Mouse (Mus musculus) myocyte (in vitro differentiated cells): ENCODE measurements around the gene Rubcn. TPM values are rescaled to one million over a fixed set of nuclear protein-coding genes. Genes with fewer than 3 reads are reported as not detected.

Source experiments
- H3K27me3 ChIP-seq: one replicate; pipeline ENCODE4 v1.6.1; 2011; ENCODE audit not compliant: control insufficient read depth, insufficient read depth, insufficient read length
- H3K36me3 ChIP-seq: one replicate; pipeline ENCODE4 v1.6.1; 2011; ENCODE audit not compliant: control insufficient read depth, insufficient read depth
- H3K4me2 ChIP-seq: one replicate; pipeline ENCODE4 v1.6.1; 2011; ENCODE audit warnings: low read depth, control low read depth
- H3K4me3 ChIP-seq: one replicate; pipeline ENCODE4 v1.5.1; 2011; ENCODE audit warnings: mild to moderate bottlenecking, control low read depth, moderate library complexity
- H3K79me2 ChIP-seq: one replicate; pipeline ENCODE4 v1.6.1; 2011; ENCODE audit not compliant: control insufficient read depth, insufficient read depth
- H3ac ChIP-seq: one replicate; pipeline ENCODE4 v1.6.1; 2011; ENCODE audit not compliant: control insufficient read depth, insufficient read length
- CEBPB ChIP-seq: IDR thresholded peaks from 2 replicates; pipeline ENCODE4 v1.6.1; 2011; ENCODE audit warnings: mild to moderate bottlenecking, moderate library complexity; ENCODE audit not compliant: poor library complexity, insufficient read depth, severe bottlenecking
- E2F4 ChIP-seq: IDR thresholded peaks from one replicate; pipeline ENCODE4 v1.6.1; 2011; ENCODE audit warnings: mild to moderate bottlenecking, control low read depth, moderate library complexity; ENCODE audit not compliant: insufficient read depth
- MAX ChIP-seq: IDR thresholded peaks from one replicate; pipeline ENCODE4 v1.6.1; 2011; ENCODE audit warnings: low read depth, mild to moderate bottlenecking, control low read depth
- MYOD1 ChIP-seq, 3 experiments: IDR thresholded peaks; one replicate each; pipeline ENCODE4 v1.6.1; 2011; ENCODE audit warnings: control low read depth in 2 of 3, low read depth in 2 of 3, mild to moderate bottlenecking in 2 of 3, moderate library complexity in 1 of 3; ENCODE audit not compliant: insufficient read length in 2 of 3, control insufficient read depth in 1 of 3
- MYOG ChIP-seq, 3 experiments: IDR thresholded peaks; one replicate each; pipeline ENCODE4 v1.6.1; 2011; ENCODE audit warnings: control low read depth in 2 of 3, low read depth in 2 of 3, mild to moderate bottlenecking in 2 of 3; ENCODE audit not compliant: insufficient read length in 2 of 3, control insufficient read depth in 1 of 3, insufficient read depth in 1 of 3
- POLR2A ChIP-seq: IDR thresholded peaks from one replicate; pipeline ENCODE4 v1.6.1; 2011; ENCODE audit warnings: low read depth, mild to moderate bottlenecking, control low read depth, moderate library complexity; ENCODE audit not compliant: insufficient read length
- POLR2AphosphoS2 ChIP-seq: IDR thresholded peaks from one replicate; pipeline ENCODE4 v1.6.1; 2011; ENCODE audit warnings: low read depth, control low read depth; ENCODE audit not compliant: insufficient read length
- REST ChIP-seq: IDR thresholded peaks from one replicate; pipeline ENCODE4 v1.6.1; 2011; ENCODE audit warnings: mild to moderate bottlenecking, control low read depth, moderate library complexity; ENCODE audit not compliant: insufficient read depth, insufficient read length
- SRF ChIP-seq: IDR thresholded peaks from one replicate; pipeline ENCODE4 v1.6.1; 2011; ENCODE audit warnings: low read depth; ENCODE audit not compliant: control insufficient read depth, insufficient read length
- TCF12 ChIP-seq: IDR thresholded peaks from one replicate; pipeline ENCODE4 v1.6.1; 2011; ENCODE audit warnings: mild to moderate bottlenecking, control low read depth; ENCODE audit not compliant: poor library complexity, insufficient read depth, severe bottlenecking
- TCF3 ChIP-seq: IDR thresholded peaks from one replicate; pipeline ENCODE4 v1.6.1; 2011; ENCODE audit warnings: low read depth, control low read depth; ENCODE audit not compliant: insufficient read length
- USF1 ChIP-seq: IDR thresholded peaks from one replicate; pipeline ENCODE4 v1.6.1; 2011; ENCODE audit warnings: low read depth, mild to moderate bottlenecking, control low read depth, moderate library complexity
- polyA plus RNA-seq: library from polyadenylated mRNA; unstranded; fragments of >200 nt; fragmentation: generic; extraction: Trizol; gene quantifications from one replicate; pipeline ENCODE4 v1.2.1, GENCODE M21; 2012; ENCODE audit warnings: missing spikeins

Rubcn gene
- polyA plus RNA-seq, 1 experiment: 34.0 TPM

- no peaks in the 10 kb centered on the region for H3K36me3 ChIP-seq
- H3K4me2 ChIP-seq: no peak overlapping the region
- no peak overlapping the region for H3ac ChIP-seq
- H3K4me3 ChIP-seq: no peak overlapping the region
- TF ChIP-seq CEBPB (no peak), MYOD1 (IDR thresholded peaks at IDR 0.05; ENCODE audit: control insufficient read depth in 1 of 3, insufficient read length in 2 of 3, low read depth in 2 of 3) (no peak), TCF3 (no peak), REST (no peak), SRF (no peak), POLR2AphosphoS2 (no peak), TCF12 (no peak), E2F4 (no peak), MAX (no peak), USF1 (no peak), POLR2A (no peak), MYOG (IDR thresholded peaks at IDR 0.05; ENCODE audit: control insufficient read depth in 1 of 3, insufficient read depth in 1 of 3, insufficient read length in 2 of 3, low read depth in 2 of 3) (no peak)
- H3K27me3 ChIP-seq: no peaks in the 10 kb centered on the region
- no peaks in the 10 kb centered on the region for H3K79me2 ChIP-seq
Measured at GRCm38 (mm10) chr16:32815160-32815605, 62.4 kb downstream of the Rubcn start.

- no peak for TF ChIP-seq TCF12
- TF ChIP-seq MYOG (IDR thresholded peaks at IDR 0.05; ENCODE audit: control insufficient read depth in 1 of 3, insufficient read depth in 1 of 3, insufficient read length in 2 of 3, low read depth in 2 of 3): no peak
- TF ChIP-seq REST: no peak
- no peak for TF ChIP-seq MAX
- TF ChIP-seq E2F4: no peak
- no peak for TF ChIP-seq TCF3
- no peak for TF ChIP-seq POLR2A
- no peak for TF ChIP-seq SRF
- TF ChIP-seq USF1: no peak
- no peak for TF ChIP-seq CEBPB
- TF ChIP-seq MYOD1 (IDR thresholded peaks at IDR 0.05; ENCODE audit: control insufficient read depth in 1 of 3, insufficient read length in 2 of 3, low read depth in 2 of 3): no peak
- no peak for TF ChIP-seq POLR2AphosphoS2
- H3ac ChIP-seq: no peak overlapping the region
- no peaks in the 10 kb centered on the region for H3K79me2 ChIP-seq
- no peak overlapping the region for H3K4me2 ChIP-seq
- H3K27me3 ChIP-seq: no peaks in the 10 kb centered on the region
- no peak overlapping the region for H3K4me3 ChIP-seq
- no peaks in the 10 kb centered on the region for H3K36me3 ChIP-seq
Measured at GRCm38 (mm10) chr16:32814539-32814938, 63.0 kb downstream of the Rubcn start.

- Histone ChIP-seq H3K36me3 (no peaks in the 10 kb centered on the region), H3K27me3 (no peaks in the 10 kb centered on the region), H3K79me2 (no peaks in the 10 kb centered on the region), H3K4me2 (no peak overlapping the region), H3K4me3 (no peak overlapping the region), H3ac (no peak overlapping the region)
- TF ChIP-seq USF1 (no peak), SRF (no peak), MAX (no peak), MYOD1 (IDR thresholded peaks at IDR 0.05; ENCODE audit: control insufficient read depth in 1 of 3, insufficient read length in 2 of 3, low read depth in 2 of 3) (no peak), POLR2A (no peak), MYOG (IDR thresholded peaks at IDR 0.05; ENCODE audit: control insufficient read depth in 1 of 3, insufficient read depth in 1 of 3, insufficient read length in 2 of 3, low read depth in 2 of 3) (no peak), TCF12 (no peak), CEBPB (no peak), E2F4 (no peak), REST (no peak), TCF3 (no peak), POLR2AphosphoS2 (no peak)
Measured at GRCm38 (mm10) chr16:32813771-32814170, 63.8 kb downstream of the Rubcn start.

GRCm38 (mm10) chr16:32813362-32813761, 64.2 kb downstream of the Rubcn start:
- H3K36me3 ChIP-seq: no peaks in the 10 kb centered on the region
- TF ChIP-seq MYOD1 (IDR thresholded peaks at IDR 0.05; ENCODE audit: control insufficient read depth in 1 of 3, insufficient read length in 2 of 3, low read depth in 2 of 3): no peak
- H3K79me2 ChIP-seq: no peaks in the 10 kb centered on the region
- H3K4me3 ChIP-seq: no peak overlapping the region
- H3ac ChIP-seq: no peak overlapping the region
- H3K4me2 ChIP-seq: peak overlapping the region; percentile 77
- no peaks in the 10 kb centered on the region for H3K27me3 ChIP-seq

GRCm38 (mm10) chr16:32812888-32813361, 64.6 kb downstream of the Rubcn start:
- no peak overlapping the region for H3ac ChIP-seq
- TF ChIP-seq REST: no peak
- TF ChIP-seq MYOG (IDR thresholded peaks at IDR 0.05; ENCODE audit: control insufficient read depth in 1 of 3, insufficient read depth in 1 of 3, insufficient read length in 2 of 3, low read depth in 2 of 3): no peak
- TF ChIP-seq POLR2AphosphoS2: no peak
- TF ChIP-seq MAX: no peak
- no peak for TF ChIP-seq SRF
- no peak for TF ChIP-seq POLR2A
- TF ChIP-seq CEBPB: no peak
- TF ChIP-seq E2F4: no peak
- no peak for TF ChIP-seq MYOD1 (IDR thresholded peaks at IDR 0.05; ENCODE audit: control insufficient read depth in 1 of 3, insufficient read length in 2 of 3, low read depth in 2 of 3)
- TF ChIP-seq TCF3: no peak
- no peak for TF ChIP-seq TCF12
- no peak for TF ChIP-seq USF1
- no peak overlapping the region for H3K4me3 ChIP-seq
- no peaks in the 10 kb centered on the region for H3K79me2 ChIP-seq
- no peaks in the 10 kb centered on the region for H3K36me3 ChIP-seq
- H3K27me3 ChIP-seq: no peaks in the 10 kb centered on the region
- H3K4me2 ChIP-seq: peak overlapping the region; percentile 77
